Mouse (Mus musculus) cerebellum, adult 2 months (tissue): ENCODE data around the gene Ackr4.

Experiments
- CTCF ChIP-seq: fragments of 200-500 bp; IDR thresholded peaks from 2 replicates; pipeline ENCODE4 v1.5.1; 2011; ENCODE audit warnings: low read depth, mild to moderate bottlenecking, control low read depth, low read length, moderate library complexity, borderline replicate concordance; ENCODE audit not compliant: insufficient read depth
- POLR2A ChIP-seq: fragments of 200-500 bp; IDR thresholded peaks from 2 replicates; pipeline ENCODE4 v1.6.1; 2011; ENCODE audit warnings: low read length, control low read depth, borderline replicate concordance; ENCODE audit not compliant: insufficient read depth

- no peak for TF ChIP-seq CTCF
- no peak for TF ChIP-seq POLR2A
Measured at GRCm38 (mm10) chr9:104146683-104147082, 19.9 kb upstream of the Ackr4 start.
